Mouse (Mus musculus): ENCODE results near the gene Map3k5. TPM values are rescaled to one million over a fixed set of nuclear protein-coding genes. Genes with fewer than 3 reads are reported as not detected.
"Not testable (repeated sequence)": the region's sequence is repeated elsewhere in the genome, so short reads cannot be mapped to it uniquely, and the experiment has no call there.

Gene Map3k5
- polyA plus RNA-seq, 1 experiment: 11.3 TPM

DNA sequence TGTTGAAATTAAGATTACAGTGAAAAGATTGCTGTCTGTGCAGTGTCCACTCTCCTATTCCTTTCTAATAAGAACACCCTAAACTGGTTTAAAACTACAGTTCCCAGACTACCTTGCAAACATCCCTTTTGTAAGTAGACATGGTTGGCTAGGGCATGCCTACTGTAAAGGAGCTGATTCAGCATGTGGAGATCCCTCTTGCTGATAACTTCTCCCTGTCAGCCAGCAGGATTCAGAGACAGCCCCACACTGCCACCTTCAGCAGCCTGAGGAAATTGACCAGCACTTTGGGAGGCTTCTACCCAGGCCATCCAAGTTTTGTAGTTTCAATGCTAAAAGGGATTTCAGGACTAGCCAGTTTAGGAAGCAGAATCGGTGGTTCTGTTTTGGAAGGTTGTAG is 19.0 kb upstream of the Map3k5 start:
- Histone ChIP-seq H3K27ac (ENCODE audit: insufficient read depth, low read depth, low read length) (no peak overlapping the region), H3K27me3 (replicated peaks; ENCODE audit: control insufficient read depth, insufficient read depth, low read length) (no peaks in the 10 kb centered on the region; the same call in 1 of the 2 replicates), H3K36me3 (ENCODE audit: control insufficient read depth, insufficient read depth, low read length) (no peaks in the 10 kb centered on the region), H3K4me3 (ENCODE audit: insufficient read depth, low read depth, low read length) (no peak overlapping the region), H3K4me1 (ENCODE audit: control insufficient read depth, insufficient read depth, low read length) (no peaks in the 10 kb centered on the region)
- WGBS: 36% methylated on average over 1 of the region's 1 CpGs
- DNase-seq: peak; percentile 87
- TF ChIP-seq POLR2A (IDR thresholded peaks at IDR 0.05; ENCODE audit: low read depth, low read length): no peak
- peak; percentile 91 for TF ChIP-seq CTCF (conservative IDR thresholded peaks at IDR 0.05; ENCODE audit: insufficient read depth, insufficient read length, low read depth, low read length)

DNA sequence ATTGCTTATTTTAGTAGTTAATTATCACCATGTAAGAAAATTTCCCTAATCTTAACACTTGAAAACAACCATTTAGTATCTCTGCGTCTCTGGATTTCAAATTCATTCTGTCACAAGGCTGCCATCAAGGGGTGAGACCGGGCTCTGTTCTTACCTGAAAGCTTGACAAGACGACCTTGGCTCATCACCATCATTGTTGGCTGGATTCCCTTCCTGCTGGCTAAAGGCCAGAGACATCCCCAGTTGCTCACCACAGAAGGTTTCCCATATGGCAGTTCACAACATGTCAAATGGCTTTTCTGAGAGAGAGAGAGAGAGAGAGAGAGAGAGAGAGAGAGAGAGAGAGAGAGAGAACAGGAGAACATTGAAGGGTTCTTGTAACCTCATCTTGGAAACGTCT is 11.9 kb upstream of the Map3k5 start:
- no peak for TF ChIP-seq CTCF (conservative IDR thresholded peaks at IDR 0.05; ENCODE audit: insufficient read depth, insufficient read length, low read depth, low read length)
- no peak for TF ChIP-seq POLR2A (IDR thresholded peaks at IDR 0.05; ENCODE audit: low read depth, low read length)
- Histone ChIP-seq H3K27ac (ENCODE audit: insufficient read depth, low read depth, low read length) (no peak overlapping the region), H3K36me3 (ENCODE audit: control insufficient read depth, insufficient read depth, low read length) (no peaks in the 10 kb centered on the region), H3K4me3 (ENCODE audit: insufficient read depth, low read depth, low read length) (no peak overlapping the region), H3K4me1 (ENCODE audit: control insufficient read depth, insufficient read depth, low read length) (no peaks in the 10 kb centered on the region), H3K27me3 (replicated peaks; ENCODE audit: control insufficient read depth, insufficient read depth, low read length) (no peaks in the 10 kb centered on the region)
- DNase-seq: peak; percentile 32
- 47% methylated on average over 4 of the region's 4 CpGs for WGBS

DNA sequence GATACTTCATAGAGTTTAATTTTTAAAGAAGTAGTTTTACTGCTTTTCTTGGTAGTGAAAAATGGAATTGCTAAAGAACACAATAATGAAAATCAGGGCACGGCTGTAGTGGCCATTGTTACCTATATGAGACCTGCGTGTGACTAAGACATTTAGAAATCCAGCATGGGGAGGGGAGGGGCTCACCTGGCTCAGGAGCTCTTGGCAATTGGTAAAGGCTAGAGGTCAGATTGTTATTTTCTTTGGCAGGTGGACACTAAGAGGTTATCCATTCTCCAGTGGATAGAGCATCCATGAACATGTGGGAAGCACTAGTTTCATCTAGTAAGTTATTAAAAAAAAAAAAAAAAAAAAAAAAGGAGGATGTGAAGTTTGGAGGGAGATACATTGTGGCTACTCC is 10.0 kb upstream of the Map3k5 start:
- no peak overlapping the region for H3K27ac ChIP-seq (ENCODE audit: insufficient read depth, low read depth, low read length)
- 68% methylated on average over 2 of the region's 2 CpGs for WGBS
- peak; percentile 57 for DNase-seq
- H3K4me3 ChIP-seq (ENCODE audit: insufficient read depth, low read depth, low read length): no peak overlapping the region
- peaks cover 4% of the 10 kb centered on the region for H3K4me1 ChIP-seq (ENCODE audit: control insufficient read depth, insufficient read depth, low read length)
- no peaks in the 10 kb centered on the region for H3K27me3 ChIP-seq (replicated peaks; ENCODE audit: control insufficient read depth, insufficient read depth, low read length)
- TF ChIP-seq CTCF (conservative IDR thresholded peaks at IDR 0.05; ENCODE audit: insufficient read depth, insufficient read length, low read depth, low read length) (no peak), POLR2A (IDR thresholded peaks at IDR 0.05; ENCODE audit: low read depth, low read length) (no peak)
- no peaks in the 10 kb centered on the region for H3K36me3 ChIP-seq (ENCODE audit: control insufficient read depth, insufficient read depth, low read length)

DNA sequence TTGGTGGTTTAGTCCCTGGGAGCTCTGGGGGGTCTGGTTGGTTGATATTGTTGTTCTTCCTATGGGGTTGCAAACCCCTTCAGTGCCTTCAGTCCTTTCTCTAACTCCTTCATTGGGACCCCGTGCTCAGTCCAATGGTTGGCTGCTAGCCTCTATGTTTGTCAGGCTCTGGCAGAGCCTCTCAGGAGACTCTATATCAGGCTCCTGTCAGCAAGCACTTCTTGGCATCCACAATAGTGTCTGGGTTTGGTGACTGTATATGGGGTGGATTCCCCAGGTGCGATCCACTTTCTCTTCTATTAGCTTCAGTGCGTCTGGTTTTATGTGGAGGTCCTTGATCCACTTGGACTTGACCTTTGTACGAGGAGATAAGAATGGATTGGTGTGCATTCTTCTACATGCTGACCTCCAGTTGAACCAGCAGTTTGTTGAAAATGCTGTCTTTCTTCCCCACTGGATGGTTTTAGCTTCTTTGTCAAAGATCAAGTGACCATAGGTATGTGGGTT is 7.8 kb upstream of the Map3k5 start:
- WGBS: 82% methylated on average over 4 of the region's 4 CpGs
- not testable (repeated sequence) for H3K27me3 ChIP-seq (replicated peaks; ENCODE audit: control insufficient read depth, insufficient read depth, low read length); H3K4me3 ChIP-seq (ENCODE audit: insufficient read depth, low read depth, low read length); H3K27ac ChIP-seq (ENCODE audit: insufficient read depth, low read depth, low read length); H3K4me1 ChIP-seq (ENCODE audit: control insufficient read depth, insufficient read depth, low read length); DNase-seq; H3K36me3 ChIP-seq (ENCODE audit: control insufficient read depth, insufficient read depth, low read length)

DNA sequence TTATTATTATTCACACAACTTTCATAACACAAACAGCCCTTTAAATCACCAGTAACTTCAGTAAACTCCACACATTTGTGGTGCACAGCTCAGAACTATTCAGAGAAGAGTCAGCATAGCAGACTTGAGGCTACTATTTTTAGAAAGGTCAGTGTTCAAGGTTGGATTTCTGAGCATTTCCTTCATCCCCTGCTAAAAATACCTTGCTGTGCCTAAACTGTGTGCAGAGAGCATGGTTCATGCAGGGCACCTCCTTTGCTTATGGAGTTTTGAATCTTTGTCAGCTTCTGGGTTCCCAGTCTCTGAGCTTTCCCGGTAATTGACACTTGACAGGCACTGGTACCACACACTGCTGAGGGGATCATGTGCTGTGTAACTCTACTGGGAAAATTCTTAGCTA is 6.1 kb upstream of the Map3k5 start:
- 51% methylated on average over 1 of the region's 1 CpGs for WGBS
- no peak for DNase-seq
- H3K36me3 ChIP-seq (ENCODE audit: control insufficient read depth, insufficient read depth, low read length): no peaks in the 10 kb centered on the region
- no peak overlapping the region for H3K27ac ChIP-seq (ENCODE audit: insufficient read depth, low read depth, low read length)
- H3K4me3 ChIP-seq (ENCODE audit: insufficient read depth, low read depth, low read length): no peak overlapping the region
- H3K27me3 ChIP-seq (replicated peaks; ENCODE audit: control insufficient read depth, insufficient read depth, low read length): no peaks in the 10 kb centered on the region
- peaks cover 4% of the 10 kb centered on the region for H3K4me1 ChIP-seq (ENCODE audit: control insufficient read depth, insufficient read depth, low read length)
- no peak for TF ChIP-seq POLR2A (IDR thresholded peaks at IDR 0.05; ENCODE audit: low read depth, low read length)
- no peak for TF ChIP-seq CTCF (conservative IDR thresholded peaks at IDR 0.05; ENCODE audit: insufficient read depth, insufficient read length, low read depth, low read length)

DNA sequence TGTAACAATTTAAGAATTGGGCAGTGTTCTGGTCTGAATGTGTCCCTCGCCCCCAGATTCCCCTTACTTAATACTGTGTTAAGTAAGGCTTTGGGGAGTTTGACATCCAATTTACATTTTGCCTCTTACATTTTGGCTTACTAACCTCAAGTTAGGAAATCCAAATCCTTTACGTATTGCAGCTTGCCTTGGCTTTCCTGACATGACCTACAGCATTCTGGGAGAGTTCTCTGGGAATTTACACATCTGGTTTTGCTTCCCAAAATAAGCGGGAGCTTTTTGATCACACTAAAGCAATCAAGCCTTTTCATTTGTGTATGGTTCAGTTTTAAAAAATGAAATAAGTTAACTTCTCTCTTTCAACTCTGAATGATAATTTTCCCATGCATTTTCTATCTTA is 1.3 kb upstream of the Map3k5 start:
- TF ChIP-seq CTCF (conservative IDR thresholded peaks at IDR 0.05; ENCODE audit: insufficient read depth, insufficient read length, low read depth, low read length): no peak
- TF ChIP-seq POLR2A (IDR thresholded peaks at IDR 0.05; ENCODE audit: low read depth, low read length): no peak
- no peak for DNase-seq
- Histone ChIP-seq H3K27ac (ENCODE audit: insufficient read depth, low read depth, low read length) (no peak overlapping the region), H3K27me3 (replicated peaks; ENCODE audit: control insufficient read depth, insufficient read depth, low read length) (no peaks in the 10 kb centered on the region), H3K4me1 (ENCODE audit: control insufficient read depth, insufficient read depth, low read length) (peaks cover 15% of the 10 kb centered on the region), H3K4me3 (ENCODE audit: insufficient read depth, low read depth, low read length) (no peak overlapping the region), H3K36me3 (ENCODE audit: control insufficient read depth, insufficient read depth, low read length) (no peaks in the 10 kb centered on the region)
- WGBS: 53% methylated on average over 3 of the region's 3 CpGs

DNA sequence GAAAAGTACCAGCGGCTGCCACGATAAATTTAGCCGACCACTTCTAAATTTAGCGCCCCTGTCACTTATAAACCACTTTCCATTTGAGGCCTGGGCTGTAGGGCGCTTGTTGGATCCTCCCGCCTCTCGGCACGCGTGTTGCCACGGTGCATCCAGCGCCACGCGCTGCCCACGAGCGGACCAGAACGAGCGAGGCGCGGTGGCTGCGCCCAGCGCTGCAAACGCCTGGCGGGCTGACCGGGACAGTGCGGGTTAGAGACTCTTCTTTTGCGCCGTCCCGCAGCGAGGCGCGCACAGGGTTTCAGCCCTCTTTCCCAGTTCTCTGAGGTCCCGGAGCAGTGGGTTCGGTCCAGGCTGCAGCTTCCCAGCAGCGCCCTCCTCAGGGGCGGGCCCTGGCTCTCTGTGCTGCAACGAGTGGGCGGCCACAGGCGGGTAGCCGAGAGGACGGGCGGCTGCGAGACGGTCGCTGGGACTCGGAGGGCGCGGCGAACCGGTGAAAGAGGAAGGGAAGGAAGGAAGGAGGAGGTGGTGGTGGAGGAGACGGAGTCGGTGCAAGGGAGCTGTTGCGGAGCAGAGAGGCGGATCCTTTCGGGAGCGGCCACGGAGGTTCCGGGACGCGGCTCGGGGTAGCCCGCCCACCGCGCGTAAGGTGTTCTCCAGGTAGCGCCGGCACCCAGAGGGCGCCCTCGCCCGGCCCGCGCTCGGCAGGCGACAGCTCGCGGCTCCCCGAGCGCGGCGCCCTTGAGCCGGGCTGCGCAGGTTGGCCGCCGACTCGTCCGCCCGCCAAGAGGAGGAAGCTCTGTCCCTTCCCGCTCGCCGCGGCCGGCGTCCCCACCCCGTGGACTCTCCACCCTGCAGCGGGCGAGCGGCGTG is 525 bp upstream of the Map3k5 start:
- Histone ChIP-seq H3K27me3 (replicated peaks; ENCODE audit: control insufficient read depth, insufficient read depth, low read length) (no peaks in the 10 kb centered on the region), H3K36me3 (ENCODE audit: control insufficient read depth, insufficient read depth, low read length) (no peaks in the 10 kb centered on the region), H3K4me3 (ENCODE audit: insufficient read depth, low read depth, low read length) (peak overlapping the region; percentile 63), H3K4me1 (ENCODE audit: control insufficient read depth, insufficient read depth, low read length) (peaks cover 17% of the 10 kb centered on the region), H3K27ac (ENCODE audit: insufficient read depth, low read depth, low read length) (peak overlapping the region; percentile 85)
- WGBS: under 1% methylated on average over 97 of the region's 97 CpGs
- TF ChIP-seq POLR2A (IDR thresholded peaks at IDR 0.05; ENCODE audit: low read depth, low read length) (peak; percentile 21), CTCF (conservative IDR thresholded peaks at IDR 0.05; ENCODE audit: insufficient read depth, insufficient read length, low read depth, low read length) (peak; percentile 55)
- DNase-seq: peak; percentile 94
